Mouse (Mus musculus): ENCODE results near the gene Amn. TPM values are rescaled to one million over a fixed set of nuclear protein-coding genes. Genes with fewer than 3 reads are reported as not detected.

The Amn gene
- total and polyA plus RNA-seq, 2 experiments from 2014 or later: 0.90 to 7.5 TPM

DNA sequence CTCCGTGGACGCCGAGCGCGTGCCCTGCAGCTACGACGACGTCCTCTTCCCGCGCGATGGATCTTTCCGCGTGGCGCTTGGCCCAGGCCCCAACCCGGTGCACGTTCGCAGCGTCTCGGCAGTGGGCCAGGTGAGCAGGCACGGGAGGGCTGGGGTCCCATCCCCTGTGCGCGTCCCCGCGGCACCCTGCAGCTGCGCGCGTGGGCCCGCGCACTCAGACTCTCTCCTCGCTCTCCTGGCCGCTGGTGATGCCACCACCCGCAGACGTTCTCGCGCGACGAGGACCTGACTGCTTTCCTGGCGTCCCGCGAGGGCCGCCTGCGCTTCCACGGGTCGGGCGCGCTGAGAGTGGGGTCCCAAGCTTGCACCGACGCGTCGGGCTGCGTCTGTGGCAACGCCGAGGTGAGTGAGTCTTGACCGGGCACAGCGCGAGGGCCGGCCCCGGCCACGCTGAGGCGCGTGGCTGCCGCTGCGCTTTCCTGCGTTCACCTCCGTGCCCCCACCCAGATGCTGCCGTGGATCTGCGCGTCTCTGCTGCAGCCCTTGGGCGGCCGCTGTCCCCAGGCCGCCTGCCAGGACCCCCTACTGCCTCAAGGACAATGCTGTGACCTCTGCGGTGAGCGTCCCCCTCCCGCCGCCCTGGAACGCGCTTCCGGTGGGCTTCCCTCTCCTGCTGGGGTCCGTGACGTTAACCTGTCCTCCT is 3.7 kb downstream of the Amn start:
- Histone ChIP-seq H3K36me3 (replicated peaks; ENCODE audit: control insufficient read depth, insufficient read depth, low read length) (no peaks in the 10 kb centered on the region), H3K27ac (ENCODE audit: low read depth) (no peak overlapping the region), H3K4me1 (ENCODE audit: control insufficient read depth, insufficient read depth) (peaks cover 16% of the 10 kb centered on the region), H3K9ac (replicated peaks; ENCODE audit: low read depth, low read length) (0 out of 2 replicates have a peak overlapping the region, but pooled peaks have one; percentile 20), H3K4me2 (ENCODE audit: low read depth, low read length) (peak overlapping the region; percentile 63), H3K9me3 (replicated peaks; ENCODE audit: control insufficient read depth, low read length) (no peaks in the 10 kb centered on the region; the same call in 1 of the 2 replicates), H3K27me3 (ENCODE audit: control insufficient read depth, insufficient read depth, low read length) (peaks cover 76% of the 10 kb centered on the region), H3K4me3 (ENCODE audit: low read depth, low read length) (peak overlapping the region; percentile 42)
- ATAC-seq (ENCODE audit: insufficient read depth, low read depth): 0 out of 2 replicates have a peak, but pooled peaks have one; percentile 1
- 4% methylated on average over 75 of the region's 80 CpGs for WGBS
- no peak for DNase-seq (ENCODE audit: low spot score)
- no peak for TF ChIP-seq EP300 (IDR thresholded peaks at IDR 0.05; ENCODE audit: low read depth)
- TF ChIP-seq CTCF (IDR thresholded peaks at IDR 0.05; ENCODE audit: low read depth): no peak

GRCm38 (mm10) chr12:111275150-111275841 is 4.4 kb downstream of the Amn start:
- peaks cover 16% of the 10 kb centered on the region for H3K4me1 ChIP-seq (ENCODE audit: control insufficient read depth, insufficient read depth)
- ATAC-seq (ENCODE audit: insufficient read depth, low read depth) (peak; percentile 15; the same call in 1 of the 2 replicates), DNase-seq (ENCODE audit: low spot score) (no peak)
- no peaks in the 10 kb centered on the region; the same call in 1 of the 2 replicates for H3K9me3 ChIP-seq (replicated peaks; ENCODE audit: control insufficient read depth, low read length)
- H3K36me3 ChIP-seq (replicated peaks; ENCODE audit: control insufficient read depth, insufficient read depth, low read length): no peaks in the 10 kb centered on the region
- under 1% methylated on average over 48 of the region's 58 CpGs for WGBS
- peaks cover 69% of the 10 kb centered on the region for H3K27me3 ChIP-seq (ENCODE audit: control insufficient read depth, insufficient read depth, low read length)
- H3K9ac ChIP-seq (replicated peaks; ENCODE audit: low read depth, low read length): 0 out of 2 replicates have a peak overlapping the region, but pooled peaks have one; percentile 20
- peak overlapping the region; percentile 63 for H3K4me2 ChIP-seq (ENCODE audit: low read depth, low read length)
- peak overlapping the region; percentile 42 for H3K4me3 ChIP-seq (ENCODE audit: low read depth, low read length)
- H3K27ac ChIP-seq (ENCODE audit: low read depth): no peak overlapping the region
- TF ChIP-seq CTCF (IDR thresholded peaks at IDR 0.05; ENCODE audit: low read depth) (no peak), EP300 (IDR thresholded peaks at IDR 0.05; ENCODE audit: low read depth) (no peak)

DNA sequence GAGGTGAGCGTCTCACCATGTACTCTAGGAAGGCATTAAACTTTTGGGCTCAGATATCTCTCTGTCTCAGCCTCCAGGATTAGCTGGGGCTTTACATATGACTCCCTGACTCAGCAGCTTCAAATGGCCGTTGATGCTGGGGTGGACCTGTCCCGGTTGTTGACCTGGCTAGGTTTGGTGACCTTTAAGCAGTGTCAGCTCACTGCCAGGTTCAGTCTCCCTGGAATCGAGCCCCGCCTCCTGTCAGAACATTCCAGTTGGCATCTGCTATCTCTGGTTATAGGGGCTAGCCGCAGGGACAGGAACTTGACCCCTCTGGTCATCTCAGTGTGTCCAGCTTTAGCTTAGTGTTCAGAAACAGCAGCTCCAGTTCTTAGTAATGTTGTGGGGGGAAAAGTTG is 5.5 kb downstream of the Amn start:
- whole genome bisulfite sequencing: 44% methylated on average over 6 of the region's 6 CpGs
- H3K4me1 ChIP-seq (ENCODE audit: control insufficient read depth, insufficient read depth): peaks cover 16% of the 10 kb centered on the region
- no peak overlapping the region for H3K9ac ChIP-seq (replicated peaks; ENCODE audit: low read depth, low read length)
- H3K4me2 ChIP-seq (ENCODE audit: low read depth, low read length): no peak overlapping the region
- H3K27me3 ChIP-seq (ENCODE audit: control insufficient read depth, insufficient read depth, low read length): peaks cover 58% of the 10 kb centered on the region
- no peak for TF ChIP-seq EP300 (IDR thresholded peaks at IDR 0.05; ENCODE audit: low read depth)
- TF ChIP-seq CTCF (IDR thresholded peaks at IDR 0.05; ENCODE audit: low read depth): no peak
- DNase-seq (ENCODE audit: low spot score): no peak
- no peaks in the 10 kb centered on the region for H3K36me3 ChIP-seq (replicated peaks; ENCODE audit: control insufficient read depth, insufficient read depth, low read length)
- H3K9me3 ChIP-seq (replicated peaks; ENCODE audit: control insufficient read depth, low read length): no peaks in the 10 kb centered on the region; the same call in 1 of the 2 replicates
- no peak overlapping the region for H3K4me3 ChIP-seq (ENCODE audit: low read depth, low read length)
- H3K27ac ChIP-seq (ENCODE audit: low read depth): no peak overlapping the region
- no peak for ATAC-seq (ENCODE audit: insufficient read depth, low read depth)

- Histone ChIP-seq H3K4me3 (ENCODE audit: low read depth, low read length) (no peak overlapping the region), H3K4me2 (ENCODE audit: low read depth, low read length) (no peak overlapping the region), H3K9ac (replicated peaks; ENCODE audit: low read depth, low read length) (no peak overlapping the region), H3K27me3 (ENCODE audit: control insufficient read depth, insufficient read depth, low read length) (no peaks in the 10 kb centered on the region), H3K36me3 (replicated peaks; ENCODE audit: control insufficient read depth, insufficient read depth, low read length) (no peaks in the 10 kb centered on the region), H3K4me1 (ENCODE audit: control insufficient read depth, insufficient read depth) (0 out of 2 replicates have a peak, but pooled peaks cover 5% of the 10 kb centered on the region), H3K9me3 (replicated peaks; ENCODE audit: control insufficient read depth, low read length) (no peaks in the 10 kb centered on the region; the same call in 1 of the 2 replicates), H3K27ac (ENCODE audit: low read depth) (no peak overlapping the region)
- no peak for ATAC-seq (ENCODE audit: insufficient read depth, low read depth)
- WGBS: 77% methylated on average over 4 of the region's 4 CpGs
- DNase-seq (ENCODE audit: low spot score): no peak
- TF ChIP-seq CTCF (IDR thresholded peaks at IDR 0.05; ENCODE audit: low read depth) (no peak), EP300 (IDR thresholded peaks at IDR 0.05; ENCODE audit: low read depth) (no peak)
Observed at GRCm38 (mm10) chr12:111283573-111283972, 12.7 kb downstream of the Amn start.

DNA sequence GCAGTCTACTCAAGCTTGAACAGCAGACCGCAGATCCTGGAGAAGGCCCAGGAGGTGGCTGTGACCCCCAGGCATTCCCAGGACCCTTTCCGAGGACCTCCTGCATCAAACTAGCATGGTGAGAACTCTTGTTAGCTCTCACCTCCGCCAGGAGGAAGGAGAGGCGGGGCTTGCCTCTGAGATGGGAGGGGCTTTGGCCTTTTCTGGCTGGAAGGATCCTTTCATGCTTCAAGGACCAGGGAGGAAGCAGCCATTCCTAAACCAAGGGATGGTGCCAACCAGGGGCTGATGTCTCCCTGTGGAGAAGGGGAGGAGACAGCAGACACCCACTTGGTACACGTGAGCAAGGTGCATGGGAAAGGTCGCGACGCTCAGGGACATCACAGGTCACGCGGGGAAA is 13.6 kb downstream of the Amn start:
- H3K27me3 ChIP-seq (ENCODE audit: control insufficient read depth, insufficient read depth, low read length): no peaks in the 10 kb centered on the region
- H3K4me2 ChIP-seq (ENCODE audit: low read depth, low read length): no peak overlapping the region
- no peaks in the 10 kb centered on the region for H3K36me3 ChIP-seq (replicated peaks; ENCODE audit: control insufficient read depth, insufficient read depth, low read length)
- H3K4me1 ChIP-seq (ENCODE audit: control insufficient read depth, insufficient read depth): 0 out of 2 replicates have a peak, but pooled peaks cover 5% of the 10 kb centered on the region
- no peak overlapping the region for H3K27ac ChIP-seq (ENCODE audit: low read depth)
- no peak overlapping the region for H3K4me3 ChIP-seq (ENCODE audit: low read depth, low read length)
- ATAC-seq (ENCODE audit: insufficient read depth, low read depth): no peak
- H3K9me3 ChIP-seq (replicated peaks; ENCODE audit: control insufficient read depth, low read length): no peaks in the 10 kb centered on the region
- DNase-seq (ENCODE audit: low spot score): no peak
- 39% methylated on average over 10 of the region's 10 CpGs for WGBS
- no peak overlapping the region for H3K9ac ChIP-seq (replicated peaks; ENCODE audit: low read depth, low read length)
- no peak for TF ChIP-seq EP300 (IDR thresholded peaks at IDR 0.05; ENCODE audit: low read depth)
- no peak for TF ChIP-seq CTCF (IDR thresholded peaks at IDR 0.05; ENCODE audit: low read depth)

All from heart, postnatal 0 days (tissue).